Mouse (Mus musculus) stomach, postnatal 0 days (tissue): ENCODE results near the gene Wwox.

Experiments used
- CTCF ChIP-seq: IDR thresholded peaks from 2 replicates; pipeline ENCODE4 v1.5.1; 2016; ENCODE audit warnings: antibody characterized with exemption, low read depth, mild to moderate bottlenecking, moderate library complexity
- EP300 ChIP-seq: optimal IDR thresholded peaks from 2 replicates; pipeline ENCODE3; 2016; ENCODE audit warnings: antibody characterized with exemption

GRCm38 (mm10) chr8:114978206-114978960 lies 538.9 kb downstream of the Wwox start:
- no peak for TF ChIP-seq CTCF
- TF ChIP-seq EP300: no peak
